In the genomic region with DNA sequence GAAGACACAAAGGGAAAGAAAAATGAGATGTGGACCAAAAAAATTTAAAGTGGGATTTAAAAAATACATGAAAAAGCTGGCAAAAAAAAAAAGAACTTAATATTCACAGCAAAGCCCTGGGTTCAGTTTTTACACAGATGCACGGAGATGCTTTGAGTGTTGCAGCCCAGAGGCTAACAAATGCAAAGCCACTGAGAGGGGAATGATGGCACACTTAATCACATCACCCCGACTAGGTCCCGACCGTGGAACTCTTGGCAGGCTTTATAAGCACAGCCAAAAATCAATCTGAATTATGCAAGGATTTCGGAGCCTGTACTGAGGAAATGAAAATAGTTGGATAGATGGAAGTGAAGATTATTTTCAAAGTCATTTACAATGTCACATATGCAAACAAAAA, we compare ENCODE assay signal across 19 mouse cellular contexts.
"Had no signal": no experiment of that assay in that cellular context is flagged by ENCODE, and none has a peak within 500 bp of the region (broad histone marks: within the 10 kb centered on the region; RNA-seq: fewer than 3 reads in every experiment).

No protein-coding gene starts in this region.

- DNase-seq: kidney, adult 11 months; kidney, adult 8-10 months; kidney, postnatal 10 days; kidney, postnatal 36 days; layer of hippocampus, postnatal 36 days; liver, embryonic 13.5 days; lung, adult 2 months; lung, postnatal 36 days; right cerebral cortex, adult 18-20 months; right cerebral cortex, postnatal 14 days; right cerebral cortex, postnatal 4 days; thymus, postnatal 25 days had no signal

- H3K4me3 ChIP-seq: kidney, embryonic 15.5 days; left cerebral cortex, adult 2 months; liver, embryonic 13.5 days; megakaryocyte, embryonic 14.5 days; neural tube, embryonic 12.5 days; neural tube, embryonic 15.5 days had no signal

- H3K36me3 ChIP-seq: kidney, embryonic 15.5 days; liver, embryonic 13.5 days; neural tube, embryonic 12.5 days; neural tube, embryonic 15.5 days had no signal

- H3K4me2 ChIP-seq: kidney, embryonic 15.5 days; liver, embryonic 13.5 days; neural tube, embryonic 12.5 days; neural tube, embryonic 15.5 days had no signal

- H3K9me3 ChIP-seq: kidney, embryonic 15.5 days; liver, embryonic 13.5 days; megakaryocyte, embryonic 14.5 days; neural tube, embryonic 12.5 days; neural tube, embryonic 15.5 days had no signal

- H3K9ac ChIP-seq: kidney, embryonic 15.5 days; liver, embryonic 13.5 days; neural tube, embryonic 12.5 days; neural tube, embryonic 15.5 days had no signal

- H3K4me1 ChIP-seq: kidney, embryonic 15.5 days; liver, embryonic 13.5 days; megakaryocyte, embryonic 14.5 days; neural tube, embryonic 12.5 days; neural tube, embryonic 15.5 days had no signal

- ATAC-seq: lung, postnatal 0 days had no signal

- H3K27ac ChIP-seq: kidney, embryonic 15.5 days; left cerebral cortex, adult 2 months; liver, embryonic 13.5 days; neural tube, embryonic 12.5 days; neural tube, embryonic 15.5 days; stomach, postnatal 0 days had no signal

- H3K27me3 ChIP-seq: kidney, embryonic 15.5 days; liver, embryonic 13.5 days; megakaryocyte, embryonic 14.5 days; neural tube, embryonic 12.5 days; neural tube, embryonic 15.5 days had no signal
